Mouse (Mus musculus): Measurements from ENCODE around the gene Snx25. TPM values are rescaled to one million over a fixed set of nuclear protein-coding genes. Genes with fewer than 3 reads are reported as not detected.

Snx25 gene
- polyA plus RNA-seq, 1 experiment from 2014 or later = 6.5 TPM

DNA sequence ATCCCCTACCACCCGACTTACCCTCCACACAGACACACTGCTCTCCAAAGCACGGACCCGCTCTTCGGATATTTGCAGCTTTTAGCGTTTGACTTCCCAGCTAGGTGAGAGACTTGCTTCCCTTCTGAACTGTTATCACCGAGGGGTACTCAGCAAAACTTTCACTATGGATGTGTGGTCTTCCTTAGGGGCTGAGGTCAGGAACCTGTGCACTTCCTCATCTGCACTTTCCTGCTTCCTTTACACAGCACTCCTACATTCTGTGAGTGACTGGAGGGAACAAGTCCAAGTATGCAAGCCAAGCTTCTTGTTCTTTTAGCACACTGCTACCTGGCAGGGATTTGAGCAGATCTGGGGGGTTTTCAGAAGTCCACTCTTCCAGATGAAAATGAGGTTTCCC, 73.1 kb downstream of the Snx25 start:
- Histone ChIP-seq H3K9me3 (ENCODE audit: control insufficient read depth, low read length) (no peaks in the 10 kb centered on the region), H3K4me2 (ENCODE audit: low read depth, severe bottlenecking) (no peak overlapping the region), H3K4me1 (ENCODE audit: control insufficient read depth, insufficient read depth, low read length) (no peaks in the 10 kb centered on the region), H3K27me3 (ENCODE audit: control insufficient read depth, insufficient read depth, low read length) (no peaks in the 10 kb centered on the region), H3K27ac (replicated peaks; ENCODE audit: low read depth, low read length) (no peak overlapping the region), H3K9ac (ENCODE audit: low read length) (no peak overlapping the region), H3K4me3 (ENCODE audit: low read depth, low read length) (no peak overlapping the region), H3K36me3 (ENCODE audit: control insufficient read depth, insufficient read depth, low read length) (no peaks in the 10 kb centered on the region; the same call in 1 of the 2 replicates)
- WGBS = 85% methylated on average over 6 of the region's 6 CpGs
- ATAC-seq (ENCODE audit: insufficient number of reproducible peaks, low FRiP score, low TSS enrichment, low read depth) (no peak), DNase-seq (ENCODE audit: low spot score) (no peak)

DNA sequence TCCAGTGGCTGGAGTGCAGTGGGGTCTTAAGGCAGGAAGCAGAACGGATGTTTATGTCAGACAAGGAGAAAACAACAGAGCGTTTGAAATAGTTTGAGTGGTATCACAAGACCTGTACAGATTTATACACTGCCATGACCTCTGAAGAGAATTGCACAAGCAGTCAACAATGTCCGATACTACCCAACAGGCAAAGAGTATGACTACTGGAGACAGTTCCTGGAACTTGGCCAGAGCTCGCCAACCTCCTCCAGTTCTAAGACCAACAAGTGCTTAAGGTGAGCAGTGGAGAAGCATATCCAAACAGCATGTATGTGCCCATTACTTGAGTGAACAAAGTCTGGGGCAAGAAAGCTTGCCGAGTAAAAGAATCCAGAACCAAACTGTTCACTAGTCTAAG, 76.7 kb downstream of the Snx25 start:
- H3K4me1 ChIP-seq (ENCODE audit: control insufficient read depth, insufficient read depth, low read length) = no peaks in the 10 kb centered on the region
- no peaks in the 10 kb centered on the region for H3K27me3 ChIP-seq (ENCODE audit: control insufficient read depth, insufficient read depth, low read length)
- H3K36me3 ChIP-seq (ENCODE audit: control insufficient read depth, insufficient read depth, low read length) = no peaks in the 10 kb centered on the region; the same call in 1 of the 2 replicates
- 92% methylated on average over 5 of the region's 5 CpGs for WGBS
- no peak overlapping the region for H3K9ac ChIP-seq (ENCODE audit: low read length)
- no peak overlapping the region for H3K27ac ChIP-seq (replicated peaks; ENCODE audit: low read depth, low read length)
- ATAC-seq (ENCODE audit: insufficient number of reproducible peaks, low FRiP score, low TSS enrichment, low read depth) (no peak), DNase-seq (ENCODE audit: low spot score) (no peak)
- no peaks in the 10 kb centered on the region for H3K9me3 ChIP-seq (ENCODE audit: control insufficient read depth, low read length)
- H3K4me2 ChIP-seq (ENCODE audit: low read depth, severe bottlenecking) = no peak overlapping the region
- H3K4me3 ChIP-seq (ENCODE audit: low read depth, low read length) = no peak overlapping the region

DNA sequence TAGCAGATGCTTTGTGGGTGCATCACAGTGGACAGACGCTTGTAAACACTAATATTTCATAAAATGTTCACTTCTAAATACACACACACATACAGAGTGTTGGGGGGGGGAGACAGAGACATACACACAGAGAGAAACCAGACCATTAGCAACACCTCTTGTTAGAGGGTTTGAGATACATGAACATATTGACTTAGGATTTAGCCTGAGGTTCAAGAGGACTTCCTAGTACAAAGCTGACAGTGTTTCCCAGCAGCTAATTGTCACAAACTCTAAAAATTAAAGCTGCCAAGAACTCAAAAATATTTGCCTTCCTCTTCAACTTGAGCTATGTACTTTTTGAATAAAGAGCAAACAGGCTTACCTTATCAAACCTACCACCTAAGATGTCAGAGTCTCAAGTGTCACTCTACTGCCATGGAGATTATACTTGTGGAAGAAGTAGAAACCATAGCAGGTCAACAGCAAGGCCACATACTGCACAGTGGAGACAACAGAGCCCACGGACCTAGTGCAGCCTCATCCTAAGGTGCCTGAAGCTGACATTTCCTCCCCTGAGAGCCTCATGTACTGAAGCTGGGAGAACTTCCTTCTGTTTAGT, 78.3 kb downstream of the Snx25 start:
- WGBS = 82% methylated on average over 2 of the region's 2 CpGs
- no peak for DNase-seq (ENCODE audit: low spot score)
- no peak overlapping the region for H3K4me2 ChIP-seq (ENCODE audit: low read depth, severe bottlenecking)

DNA sequence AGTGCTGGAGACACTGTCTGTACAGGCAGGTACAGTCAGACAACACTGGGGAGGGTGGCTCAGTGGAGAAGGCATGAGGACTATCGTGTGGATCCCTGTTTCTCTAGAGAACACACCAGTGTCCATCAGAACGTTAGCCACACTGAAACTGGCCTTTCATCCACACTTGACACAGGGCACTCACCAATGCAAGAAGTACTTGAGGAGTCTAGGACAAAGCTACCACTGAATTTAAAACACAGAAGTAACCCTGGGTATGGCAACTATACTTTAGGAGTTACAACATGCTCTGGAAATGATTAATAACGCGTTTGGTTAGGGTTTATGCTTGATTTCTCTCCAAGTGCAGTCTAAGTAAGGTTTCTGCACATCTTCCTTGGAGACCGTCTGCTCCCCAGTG, 79.2 kb downstream of the Snx25 start:
- WGBS = 86% methylated on average over 5 of the region's 5 CpGs
- H3K9ac ChIP-seq (ENCODE audit: low read length) = no peak overlapping the region
- no peak overlapping the region for H3K4me2 ChIP-seq (ENCODE audit: low read depth, severe bottlenecking)
- H3K36me3 ChIP-seq (ENCODE audit: control insufficient read depth, insufficient read depth, low read length) = no peaks in the 10 kb centered on the region; the same call in 1 of the 2 replicates
- no peaks in the 10 kb centered on the region for H3K9me3 ChIP-seq (ENCODE audit: control insufficient read depth, low read length)
- no peak overlapping the region for H3K27ac ChIP-seq (replicated peaks; ENCODE audit: low read depth, low read length)
- no peak overlapping the region for H3K4me3 ChIP-seq (ENCODE audit: low read depth, low read length)
- DNase-seq (ENCODE audit: low spot score) = no peak
- no peaks in the 10 kb centered on the region for H3K4me1 ChIP-seq (ENCODE audit: control insufficient read depth, insufficient read depth, low read length)
- ATAC-seq (ENCODE audit: insufficient number of reproducible peaks, low FRiP score, low TSS enrichment, low read depth) = no peak
- H3K27me3 ChIP-seq (ENCODE audit: control insufficient read depth, insufficient read depth, low read length) = no peaks in the 10 kb centered on the region

More for the DNA sequence above, 78.3 kb downstream of the Snx25 start:
- ATAC-seq (ENCODE audit: insufficient number of reproducible peaks, low FRiP score, low TSS enrichment, low read depth) = no peak
- Histone ChIP-seq H3K27me3 (ENCODE audit: control insufficient read depth, insufficient read depth, low read length) (no peaks in the 10 kb centered on the region), H3K27ac (replicated peaks; ENCODE audit: low read depth, low read length) (no peak overlapping the region), H3K36me3 (ENCODE audit: control insufficient read depth, insufficient read depth, low read length) (no peaks in the 10 kb centered on the region; the same call in 1 of the 2 replicates), H3K9ac (ENCODE audit: low read length) (no peak overlapping the region), H3K4me1 (ENCODE audit: control insufficient read depth, insufficient read depth, low read length) (no peaks in the 10 kb centered on the region), H3K4me3 (ENCODE audit: low read depth, low read length) (no peak overlapping the region), H3K9me3 (ENCODE audit: control insufficient read depth, low read length) (no peaks in the 10 kb centered on the region)

DNA sequence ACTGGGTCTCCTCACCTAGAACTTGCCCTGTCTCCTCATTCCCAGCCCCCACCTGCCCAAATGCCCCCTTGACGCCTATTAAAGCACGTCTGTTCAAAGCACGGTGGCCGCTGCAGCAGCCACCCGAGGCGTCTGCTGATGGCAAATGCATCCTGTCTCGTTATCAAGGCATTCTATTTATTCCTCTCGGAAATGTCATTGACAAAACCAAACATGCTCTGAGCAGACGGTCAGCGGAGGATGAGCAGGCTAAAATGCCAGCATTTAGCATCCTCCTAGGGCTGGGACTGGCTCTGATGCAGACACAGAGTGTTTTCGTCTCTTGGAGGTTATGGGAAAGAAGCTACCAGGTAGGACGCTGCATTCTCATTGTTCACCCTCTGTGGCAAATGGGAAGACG, 111.7 kb downstream of the Snx25 start:
- Histone ChIP-seq H3K4me1 (ENCODE audit: control insufficient read depth, insufficient read depth, low read length) (no peaks in the 10 kb centered on the region), H3K9me3 (ENCODE audit: control insufficient read depth, low read length) (no peaks in the 10 kb centered on the region), H3K27me3 (ENCODE audit: control insufficient read depth, insufficient read depth, low read length) (no peaks in the 10 kb centered on the region), H3K9ac (ENCODE audit: low read length) (no peak overlapping the region), H3K4me3 (ENCODE audit: low read depth, low read length) (no peak overlapping the region), H3K27ac (replicated peaks; ENCODE audit: low read depth, low read length) (no peak overlapping the region), H3K4me2 (ENCODE audit: low read depth, severe bottlenecking) (no peak overlapping the region), H3K36me3 (ENCODE audit: control insufficient read depth, insufficient read depth, low read length) (no peaks in the 10 kb centered on the region)
- 63% methylated on average over 13 of the region's 13 CpGs for WGBS
- ATAC-seq (ENCODE audit: insufficient number of reproducible peaks, low FRiP score, low TSS enrichment, low read depth) = no peak
- no peak for DNase-seq (ENCODE audit: low spot score)

DNA sequence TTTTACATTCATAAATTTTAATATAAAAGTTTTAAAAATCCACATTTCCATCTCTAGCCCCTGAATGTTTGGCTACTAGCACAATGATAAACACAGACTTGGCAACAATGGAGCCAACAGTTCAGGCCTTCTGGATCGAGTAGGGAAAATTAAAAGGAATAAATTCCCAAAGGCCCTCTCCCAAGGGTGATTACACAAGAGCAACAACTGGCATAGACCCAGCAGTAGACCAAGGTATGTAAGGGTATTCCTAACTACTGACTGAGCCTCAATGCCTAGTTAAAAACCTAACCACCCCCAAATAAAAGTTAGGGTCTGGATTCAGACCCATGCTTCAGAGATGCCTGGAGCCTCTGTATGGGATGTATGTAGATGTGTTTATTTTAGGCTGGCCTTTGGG, 112.3 kb downstream of the Snx25 start:
- no peak for DNase-seq (ENCODE audit: low spot score)
- H3K4me1 ChIP-seq (ENCODE audit: control insufficient read depth, insufficient read depth, low read length) = no peaks in the 10 kb centered on the region
- ATAC-seq (ENCODE audit: insufficient number of reproducible peaks, low FRiP score, low TSS enrichment, low read depth) = no peak
- no peaks in the 10 kb centered on the region for H3K9me3 ChIP-seq (ENCODE audit: control insufficient read depth, low read length)
- H3K9ac ChIP-seq (ENCODE audit: low read length) = no peak overlapping the region
- 83% methylated on average over 1 of the region's 1 CpGs for WGBS
- no peak overlapping the region for H3K27ac ChIP-seq (replicated peaks; ENCODE audit: low read depth, low read length)
- no peaks in the 10 kb centered on the region for H3K36me3 ChIP-seq (ENCODE audit: control insufficient read depth, insufficient read depth, low read length)
- H3K4me3 ChIP-seq (ENCODE audit: low read depth, low read length) = no peak overlapping the region
- H3K27me3 ChIP-seq (ENCODE audit: control insufficient read depth, insufficient read depth, low read length) = no peaks in the 10 kb centered on the region
- H3K4me2 ChIP-seq (ENCODE audit: low read depth, severe bottlenecking) = no peak overlapping the region

DNA sequence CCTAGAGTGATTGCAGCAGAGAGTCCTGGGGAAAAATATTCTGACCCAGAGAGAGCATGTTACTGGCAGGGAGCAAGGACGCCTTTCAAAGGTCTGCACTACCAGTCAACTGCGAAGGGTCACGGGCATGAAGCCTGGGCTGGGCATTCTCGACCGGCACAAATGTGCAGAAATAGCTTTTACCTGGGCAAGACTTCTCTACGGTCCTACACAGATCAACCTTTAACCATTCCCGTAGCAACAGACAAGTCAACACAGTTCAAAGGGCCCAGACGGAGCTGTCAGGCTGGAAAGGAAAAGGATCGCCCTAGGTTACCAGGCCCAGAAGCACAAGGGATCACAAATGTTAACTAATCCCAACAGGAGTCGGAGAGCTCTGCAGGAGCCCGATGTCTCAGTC, 115.7 kb downstream of the Snx25 start:
- DNase-seq (ENCODE audit: low spot score) (no peak), ATAC-seq (ENCODE audit: insufficient number of reproducible peaks, low FRiP score, low TSS enrichment, low read depth) (no peak)
- no peak overlapping the region for H3K4me2 ChIP-seq (ENCODE audit: low read depth, severe bottlenecking)
- no peaks in the 10 kb centered on the region for H3K36me3 ChIP-seq (ENCODE audit: control insufficient read depth, insufficient read depth, low read length)
- 77% methylated on average over 11 of the region's 11 CpGs for WGBS
- H3K4me1 ChIP-seq (ENCODE audit: control insufficient read depth, insufficient read depth, low read length) = no peaks in the 10 kb centered on the region
- H3K9me3 ChIP-seq (ENCODE audit: control insufficient read depth, low read length) = no peaks in the 10 kb centered on the region
- H3K27me3 ChIP-seq (ENCODE audit: control insufficient read depth, insufficient read depth, low read length) = no peaks in the 10 kb centered on the region
- no peak overlapping the region for H3K27ac ChIP-seq (replicated peaks; ENCODE audit: low read depth, low read length)
- H3K9ac ChIP-seq (ENCODE audit: low read length) = no peak overlapping the region
- no peak overlapping the region for H3K4me3 ChIP-seq (ENCODE audit: low read depth, low read length)

DNA sequence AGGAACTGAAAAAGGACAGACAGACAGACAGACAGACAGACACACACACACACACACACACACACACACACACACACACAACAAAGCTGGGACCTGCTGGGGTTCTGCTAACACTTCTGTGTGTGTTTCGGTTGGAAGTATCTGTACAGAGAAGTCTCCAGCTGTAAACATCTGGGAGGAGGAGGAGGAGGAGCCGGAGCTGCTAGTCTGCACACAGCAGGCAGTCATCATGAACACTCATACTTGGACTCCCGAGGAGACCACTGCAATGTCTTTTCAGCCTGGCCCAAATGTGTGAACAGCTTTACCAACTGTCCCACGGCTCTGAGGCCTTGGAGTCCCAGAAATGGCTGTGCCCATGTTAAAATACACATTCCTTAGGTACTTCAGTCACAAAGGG, 127.6 kb downstream of the Snx25 start:
- 60% methylated on average over 4 of the region's 4 CpGs for WGBS
- H3K4me2 ChIP-seq (ENCODE audit: low read depth, severe bottlenecking) = no peak overlapping the region
- no peaks in the 10 kb centered on the region for H3K9me3 ChIP-seq (ENCODE audit: control insufficient read depth, low read length)
- H3K9ac ChIP-seq (ENCODE audit: low read length) = no peak overlapping the region
- H3K27me3 ChIP-seq (ENCODE audit: control insufficient read depth, insufficient read depth, low read length) = no peaks in the 10 kb centered on the region
- H3K4me1 ChIP-seq (ENCODE audit: control insufficient read depth, insufficient read depth, low read length) = no peaks in the 10 kb centered on the region
- DNase-seq (ENCODE audit: low spot score) (no peak), ATAC-seq (ENCODE audit: insufficient number of reproducible peaks, low FRiP score, low TSS enrichment, low read depth) (no peak)
- H3K4me3 ChIP-seq (ENCODE audit: low read depth, low read length) = no peak overlapping the region
- no peak overlapping the region for H3K27ac ChIP-seq (replicated peaks; ENCODE audit: low read depth, low read length)
- no peaks in the 10 kb centered on the region for H3K36me3 ChIP-seq (ENCODE audit: control insufficient read depth, insufficient read depth, low read length)

DNA sequence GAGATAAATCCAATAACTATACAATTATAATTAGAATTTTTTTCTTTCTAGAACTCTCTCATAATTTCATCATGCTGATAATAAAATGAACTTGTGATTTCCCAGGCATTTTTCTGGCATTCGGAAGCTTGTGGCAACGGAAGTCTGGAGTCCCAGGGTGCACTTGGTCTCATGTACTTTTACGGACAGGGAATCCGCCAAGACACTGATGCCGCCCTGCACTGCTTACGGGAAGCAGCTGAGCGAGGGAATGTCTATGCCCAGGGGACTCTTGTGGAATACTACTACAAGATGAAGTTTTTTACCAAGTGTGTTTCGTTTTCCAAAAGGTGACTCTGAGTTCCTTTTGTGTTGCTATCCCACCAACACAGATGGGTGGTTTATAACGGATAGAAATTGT, 129.2 kb downstream of the Snx25 start:
- no peak overlapping the region for H3K9ac ChIP-seq (ENCODE audit: low read length)
- 89% methylated on average over 9 of the region's 9 CpGs for WGBS
- no peak overlapping the region for H3K27ac ChIP-seq (replicated peaks; ENCODE audit: low read depth, low read length)
- no peaks in the 10 kb centered on the region for H3K27me3 ChIP-seq (ENCODE audit: control insufficient read depth, insufficient read depth, low read length)
- H3K4me3 ChIP-seq (ENCODE audit: low read depth, low read length) = no peak overlapping the region
- no peaks in the 10 kb centered on the region for H3K9me3 ChIP-seq (ENCODE audit: control insufficient read depth, low read length)
- no peak overlapping the region for H3K4me2 ChIP-seq (ENCODE audit: low read depth, severe bottlenecking)
- ATAC-seq (ENCODE audit: insufficient number of reproducible peaks, low FRiP score, low TSS enrichment, low read depth) (no peak), DNase-seq (ENCODE audit: low spot score) (no peak)
- H3K4me1 ChIP-seq (ENCODE audit: control insufficient read depth, insufficient read depth, low read length) = no peaks in the 10 kb centered on the region
- H3K36me3 ChIP-seq (ENCODE audit: control insufficient read depth, insufficient read depth, low read length) = no peaks in the 10 kb centered on the region

Data from limb, embryonic 11.5 days (tissue).